ENCODE assay signal across 11 mouse cellular contexts in genomic region chr3:127293479-127293874, GRCm38 (mm10).
A peak's percentile ranks its signal among the peaks of the same experiment; 100 is the strongest.
DNase-seq lines count a peak whose midpoint lies in the region; ATAC-seq and TF ChIP-seq lines count a peak whose summit lies in the region.
"Had no signal": no experiment of that assay in that cellular context is flagged by ENCODE, and none has a peak within 500 bp of the region (broad histone marks: within the 10 kb centered on the region; RNA-seq: fewer than 3 reads in every experiment).

No protein-coding gene starts in this region.

- TF ChIP-seq CTCF in lung, adult 2 months (IDR thresholded peaks at IDR 0.05; ENCODE audit: insufficient read depth, low read length): no peak
- no peak for TF ChIP-seq CTCF in thymus, adult 2 months (IDR thresholded peaks at IDR 0.05; ENCODE audit: borderline replicate concordance, control insufficient read depth, extremely low read depth, insufficient read depth, low read length, poor library complexity)
- TF ChIP-seq CTCF in liver, postnatal 0 days (IDR thresholded peaks at IDR 0.05; ENCODE audit: low read depth): no peak

- TF ChIP-seq POLR2A in lung, adult 2 months (IDR thresholded peaks at IDR 0.05; ENCODE audit: borderline replicate concordance, extremely low read depth, low read depth, low read length): no peak
- TF ChIP-seq POLR2A in thymus, adult 2 months (IDR thresholded peaks at IDR 0.05; ENCODE audit: control insufficient read depth, extremely low read depth, insufficient read depth, low read length, poor library complexity): no peak

- H3K4me3 ChIP-seq in embryonic facial prominence, embryonic 14.5 days (ENCODE audit: low read depth, low read length): no peak overlapping the region
- H3K4me3 ChIP-seq in hindbrain, embryonic 14.5 days (replicated peaks; ENCODE audit: low read length): no peak overlapping the region
- no peak overlapping the region for H3K4me3 ChIP-seq in lung, adult 2 months (replicated peaks; ENCODE audit: extremely low read depth, low read depth, low read length)
- H3K4me3 ChIP-seq in thymus, adult 2 months (ENCODE audit: control insufficient read depth, insufficient read depth, low read length): no peak overlapping the region
- H3K4me3 ChIP-seq in liver, postnatal 0 days (ENCODE audit: low read depth, low read length): no peak overlapping the region
- H3K4me3 ChIP-seq: embryonic facial prominence, embryonic 15.5 days had no signal

- DNase-seq in embryonic facial prominence, embryonic 14.5 days (ENCODE audit: low spot score): peak; percentile 74
- peak; percentile 70 for DNase-seq in hindbrain, embryonic 14.5 days (ENCODE audit: low spot score)
- DNase-seq in left cerebral cortex, postnatal 36 days (ENCODE audit: low spot score in 2 of 2): peak; percentile 88 to 89
- peak; percentile 82 for DNase-seq in right cerebral cortex, postnatal 25 days
- DNase-seq in gastrocnemius, postnatal 4 days (ENCODE audit: low spot score in 2 of 2): no peak
- DNase-seq in lung, adult 2 months: no peak
- no peak for DNase-seq in thymus, adult 2 months
- no peak for DNase-seq in liver, postnatal 0 days
- DNase-seq: kidney, adult 2 months had no signal

- peak; percentile 19; the same call in 1 of the 2 replicates for ATAC-seq in embryonic facial prominence, embryonic 14.5 days (ENCODE audit: low read depth)
- ATAC-seq in hindbrain, embryonic 14.5 days (ENCODE audit: low FRiP score): peak; percentile 59; the same call in 1 of the 2 replicates
- no peak for ATAC-seq in liver, postnatal 0 days

- H3K4me1 ChIP-seq in embryonic facial prominence, embryonic 14.5 days (ENCODE audit: control insufficient read depth, insufficient read depth, low read length): 0 out of 2 replicates have a peak, but pooled peaks cover 5% of the 10 kb centered on the region
- peaks cover 40% of the 10 kb centered on the region for H3K4me1 ChIP-seq in hindbrain, embryonic 14.5 days (replicated peaks; ENCODE audit: control insufficient read depth, insufficient read depth, low read length)
- no peaks in the 10 kb centered on the region for H3K4me1 ChIP-seq in lung, adult 2 months (ENCODE audit: control insufficient read depth, insufficient read depth, low read length)
- H3K4me1 ChIP-seq in thymus, adult 2 months (replicated peaks; ENCODE audit: control insufficient read depth, insufficient read depth, low read length): no peaks in the 10 kb centered on the region
- H3K4me1 ChIP-seq in liver, postnatal 0 days (ENCODE audit: insufficient read depth): no peaks in the 10 kb centered on the region

- no peak overlapping the region for H3K9ac ChIP-seq in embryonic facial prominence, embryonic 14.5 days (ENCODE audit: low read depth, low read length)
- no peak overlapping the region for H3K9ac ChIP-seq in hindbrain, embryonic 14.5 days
- H3K9ac ChIP-seq in liver, postnatal 0 days (replicated peaks): no peak overlapping the region
- H3K9ac ChIP-seq: embryonic facial prominence, embryonic 15.5 days had no signal

- H3K27ac ChIP-seq in embryonic facial prominence, embryonic 14.5 days (replicated peaks; ENCODE audit: low read depth, low read length): no peak overlapping the region
- peak overlapping the region; percentile 70 for H3K27ac ChIP-seq in hindbrain, embryonic 14.5 days
- H3K27ac ChIP-seq in thymus, adult 2 months (ENCODE audit: control insufficient read depth, insufficient read depth, low read length): no peak overlapping the region
- no peak overlapping the region for H3K27ac ChIP-seq in liver, postnatal 0 days (ENCODE audit: low read depth)
- H3K27ac ChIP-seq: embryonic facial prominence, embryonic 15.5 days; macrophage had no signal

- no peaks in the 10 kb centered on the region for H3K36me3 ChIP-seq in embryonic facial prominence, embryonic 14.5 days (ENCODE audit: control insufficient read depth, insufficient read depth, low read length)
- H3K36me3 ChIP-seq in hindbrain, embryonic 14.5 days (replicated peaks; ENCODE audit: control insufficient read depth, insufficient read depth): no peaks in the 10 kb centered on the region
- H3K36me3 ChIP-seq in thymus, adult 2 months (ENCODE audit: control insufficient read depth, insufficient read depth, low read length): no peaks in the 10 kb centered on the region
- H3K36me3 ChIP-seq in liver, postnatal 0 days (replicated peaks; ENCODE audit: insufficient read depth, low read length): no peaks in the 10 kb centered on the region
- H3K36me3 ChIP-seq: embryonic facial prominence, embryonic 15.5 days had no signal

- no peak for TF ChIP-seq EP300 in liver, postnatal 0 days (IDR thresholded peaks at IDR 0.05; ENCODE audit: low read depth)

- intact Hi-C loops in left cerebral cortex, postnatal 36 days (cut with DNase I): loop anchor here (5.0 kb wide), 1 partner anchor 66 kb away; no protein-coding TSS in a partner anchor

- no peaks in the 10 kb centered on the region for H3K9me3 ChIP-seq in embryonic facial prominence, embryonic 14.5 days (ENCODE audit: control insufficient read depth, low read length)
- no peaks in the 10 kb centered on the region for H3K9me3 ChIP-seq in hindbrain, embryonic 14.5 days (ENCODE audit: control insufficient read depth, low read length)
- H3K9me3 ChIP-seq in liver, postnatal 0 days (ENCODE audit: low read length): no peaks in the 10 kb centered on the region
- H3K9me3 ChIP-seq: embryonic facial prominence, embryonic 15.5 days had no signal

- H3K4me2 ChIP-seq in embryonic facial prominence, embryonic 14.5 days (ENCODE audit: low read depth, low read length): no peak overlapping the region
- peak overlapping the region; percentile 25 for H3K4me2 ChIP-seq in hindbrain, embryonic 14.5 days (replicated peaks)
- H3K4me2 ChIP-seq in liver, postnatal 0 days (ENCODE audit: low read depth, low read length): no peak overlapping the region
- H3K4me2 ChIP-seq: embryonic facial prominence, embryonic 15.5 days had no signal

- WGBS in embryonic facial prominence, embryonic 14.5 days: 62% methylated on average over 9 of the region's 9 CpGs
- WGBS in hindbrain, embryonic 14.5 days: 24% methylated on average over 9 of the region's 9 CpGs
- WGBS in lung, adult 2 months: 82% methylated on average over 9 of the region's 9 CpGs
- WGBS in thymus, adult 2 months: 94% methylated on average over 9 of the region's 9 CpGs
- WGBS in liver, postnatal 0 days (ENCODE audit: insufficient replicate concordance): 82% methylated on average over 9 of the region's 9 CpGs

- H3K27me3 ChIP-seq in embryonic facial prominence, embryonic 14.5 days (replicated peaks; ENCODE audit: control insufficient read depth, insufficient read depth, low read length): no peaks in the 10 kb centered on the region
- H3K27me3 ChIP-seq in hindbrain, embryonic 14.5 days (ENCODE audit: control insufficient read depth, insufficient read depth, low read length): no peaks in the 10 kb centered on the region
- H3K27me3 ChIP-seq in thymus, adult 2 months (ENCODE audit: control insufficient read depth, insufficient read depth, low read length): no peaks in the 10 kb centered on the region
- no peaks in the 10 kb centered on the region for H3K27me3 ChIP-seq in liver, postnatal 0 days (ENCODE audit: insufficient read depth, low read length)
- H3K27me3 ChIP-seq: embryonic facial prominence, embryonic 15.5 days had no signal

Comparison
In these comparisons a context has a peak if more than half of its experiments do, and no peak if none do; other contexts are left out.
1. DNase-seq: peak in embryonic facial prominence, embryonic 14.5 days (single experiment), hindbrain, embryonic 14.5 days (single experiment), left cerebral cortex, postnatal 36 days (2 of 2) and right cerebral cortex, postnatal 25 days (single experiment); none in gastrocnemius, postnatal 4 days (0 of 2), lung, adult 2 months (single experiment), thymus, adult 2 months (single experiment) and liver, postnatal 0 days (single experiment).